Mouse (Mus musculus): ENCODE data around the gene Klhdc8a. TPM values are rescaled to one million over a fixed set of nuclear protein-coding genes. Genes with fewer than 3 reads are reported as not detected.

Gene Klhdc8a
- polyA plus RNA-seq, 1 experiment from 2014 or later: 0.19 TPM

DNA sequence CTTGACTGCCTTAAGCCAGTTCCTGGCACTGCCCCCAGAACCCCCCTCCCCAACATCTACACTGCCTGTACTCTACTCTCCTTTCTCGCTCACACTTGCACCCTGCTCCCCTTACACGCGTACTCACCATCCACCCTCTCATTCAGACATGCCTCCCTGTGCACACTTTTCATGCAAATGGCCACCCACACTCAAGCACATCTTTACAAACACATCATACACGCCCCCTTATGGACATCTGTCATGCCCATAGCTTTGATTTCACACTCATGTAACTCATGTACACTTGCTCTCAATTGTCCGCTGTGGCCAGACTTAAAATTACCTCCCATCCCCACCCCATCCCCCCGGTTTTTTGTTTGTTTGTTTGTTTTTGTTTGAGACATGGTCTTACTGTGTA is 9.5 kb downstream of the Klhdc8a start:
- no peak overlapping the region for H3K9ac ChIP-seq (ENCODE audit: low read length)
- H3K27ac ChIP-seq (ENCODE audit: low read depth): no peak overlapping the region
- no peaks in the 10 kb centered on the region for H3K36me3 ChIP-seq (ENCODE audit: control insufficient read depth, insufficient read depth, low read length)
- no peak overlapping the region for H3K4me2 ChIP-seq (ENCODE audit: low read length)
- ATAC-seq (replicated peaks; ENCODE audit: low FRiP score, low TSS enrichment, low read depth) (no peak), DNase-seq (ENCODE audit: low spot score) (no peak)
- H3K4me1 ChIP-seq (replicated peaks; ENCODE audit: control insufficient read depth, insufficient read depth, low read length): 0 out of 2 replicates have a peak, but pooled peaks cover 3% of the 10 kb centered on the region
- no peaks in the 10 kb centered on the region for H3K27me3 ChIP-seq (replicated peaks; ENCODE audit: control insufficient read depth, insufficient read depth, low read length)
- no peak overlapping the region for H3K4me3 ChIP-seq (ENCODE audit: low read depth, low read length)
- H3K9me3 ChIP-seq (ENCODE audit: control insufficient read depth, low read length): no peaks in the 10 kb centered on the region
- WGBS: 87% methylated on average over 6 of the region's 6 CpGs

DNA sequence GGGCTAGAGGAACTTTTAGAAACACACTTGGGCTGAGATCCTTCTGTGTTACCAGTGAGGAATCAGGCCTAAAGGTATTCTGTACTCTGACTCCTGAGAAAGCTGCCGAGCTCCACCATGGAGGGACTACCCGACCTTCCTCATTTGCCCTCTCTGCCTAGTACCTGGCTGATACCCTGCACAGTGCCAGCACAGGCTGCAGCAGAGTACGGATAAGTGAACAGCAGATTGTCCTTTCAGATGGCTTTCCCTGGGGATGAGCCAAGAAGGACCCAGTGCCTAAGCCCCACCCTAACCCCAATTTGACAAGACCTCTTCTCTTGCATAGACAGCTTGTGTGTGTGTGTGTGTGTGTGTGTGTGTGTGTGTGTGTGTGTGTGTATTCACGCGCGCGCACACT is 10.2 kb downstream of the Klhdc8a start:
- DNase-seq (ENCODE audit: low spot score) (no peak), ATAC-seq (replicated peaks; ENCODE audit: low FRiP score, low TSS enrichment, low read depth) (no peak)
- H3K27ac ChIP-seq (ENCODE audit: low read depth): no peak overlapping the region
- no peak overlapping the region for H3K9ac ChIP-seq (ENCODE audit: low read length)
- no peaks in the 10 kb centered on the region for H3K27me3 ChIP-seq (replicated peaks; ENCODE audit: control insufficient read depth, insufficient read depth, low read length)
- H3K36me3 ChIP-seq (ENCODE audit: control insufficient read depth, insufficient read depth, low read length): no peaks in the 10 kb centered on the region
- no peak overlapping the region for H3K4me3 ChIP-seq (ENCODE audit: low read depth, low read length)
- no peaks in the 10 kb centered on the region for H3K9me3 ChIP-seq (ENCODE audit: control insufficient read depth, low read length)
- 0 out of 2 replicates have a peak, but pooled peaks cover 3% of the 10 kb centered on the region for H3K4me1 ChIP-seq (replicated peaks; ENCODE audit: control insufficient read depth, insufficient read depth, low read length)
- no peak overlapping the region for H3K4me2 ChIP-seq (ENCODE audit: low read length)
- 75% methylated on average over 7 of the region's 7 CpGs for WGBS

DNA sequence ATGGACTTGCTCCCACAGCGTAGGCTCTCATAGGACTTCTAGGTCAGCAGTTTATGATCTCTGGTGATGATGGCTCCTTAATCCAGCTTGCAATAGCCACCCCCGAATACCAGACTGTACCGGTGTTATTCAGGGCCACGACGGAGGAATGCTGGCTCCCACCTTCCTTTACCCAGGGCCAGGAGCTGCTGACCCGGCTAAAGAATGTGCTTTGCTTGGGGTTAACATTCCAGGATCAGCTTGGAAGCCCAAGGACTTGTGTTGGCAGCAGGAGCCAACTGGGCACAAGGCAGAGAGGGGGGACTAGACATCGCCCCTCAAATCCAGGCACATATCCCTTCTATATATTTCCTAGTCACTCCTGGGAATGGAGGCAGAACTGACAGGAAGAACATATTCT is 12.3 kb downstream of the Klhdc8a start:
- WGBS: 53% methylated on average over 7 of the region's 7 CpGs
- DNase-seq (ENCODE audit: low spot score) (no peak), ATAC-seq (replicated peaks; ENCODE audit: low FRiP score, low TSS enrichment, low read depth) (no peak)
- H3K9me3 ChIP-seq (ENCODE audit: control insufficient read depth, low read length): no peaks in the 10 kb centered on the region
- no peak overlapping the region for H3K27ac ChIP-seq (ENCODE audit: low read depth)
- H3K4me2 ChIP-seq (ENCODE audit: low read length): no peak overlapping the region
- 0 out of 2 replicates have a peak, but pooled peaks cover 7% of the 10 kb centered on the region for H3K4me1 ChIP-seq (replicated peaks; ENCODE audit: control insufficient read depth, insufficient read depth, low read length)
- H3K9ac ChIP-seq (ENCODE audit: low read length): no peak overlapping the region
- H3K4me3 ChIP-seq (ENCODE audit: low read depth, low read length): no peak overlapping the region
- H3K36me3 ChIP-seq (ENCODE audit: control insufficient read depth, insufficient read depth, low read length): no peaks in the 10 kb centered on the region
- H3K27me3 ChIP-seq (replicated peaks; ENCODE audit: control insufficient read depth, insufficient read depth, low read length): 0 out of 2 replicates have a peak, but pooled peaks cover 13% of the 10 kb centered on the region

DNA sequence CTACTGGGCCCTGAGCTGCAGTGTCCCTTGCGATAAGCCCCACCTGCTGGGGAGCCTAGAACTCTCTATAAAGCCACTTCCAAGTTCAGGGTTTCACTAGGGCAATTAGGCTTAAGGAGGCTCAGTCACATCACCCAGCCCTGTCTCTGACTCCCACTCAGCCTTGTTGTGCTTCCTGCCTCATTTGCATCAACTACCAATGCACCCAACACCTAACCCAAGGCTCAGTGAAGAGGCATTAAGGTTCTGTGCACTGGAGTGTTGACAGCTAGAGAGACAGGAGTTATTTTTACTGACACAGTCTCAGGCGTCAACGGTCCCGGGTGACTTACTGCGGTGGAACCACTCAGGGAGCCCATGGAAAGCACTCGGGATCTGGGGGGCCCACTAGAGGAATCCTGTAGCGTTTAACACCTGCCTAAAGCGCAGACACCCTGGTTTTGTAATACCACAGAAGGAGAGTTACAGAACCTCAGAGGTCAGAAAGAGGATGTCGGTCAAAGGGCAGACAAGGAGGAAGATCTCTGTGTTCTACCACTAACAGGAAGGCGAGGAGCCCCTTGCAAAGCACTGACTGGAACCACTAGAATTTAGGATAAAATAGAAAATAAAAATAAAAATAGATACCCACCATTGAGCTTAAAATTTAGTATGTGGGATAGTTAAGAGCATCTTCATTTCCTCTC is 12.9 kb downstream of the Klhdc8a start:
- Histone ChIP-seq H3K4me1 (replicated peaks; ENCODE audit: control insufficient read depth, insufficient read depth, low read length) (0 out of 2 replicates have a peak, but pooled peaks cover 7% of the 10 kb centered on the region), H3K9me3 (ENCODE audit: control insufficient read depth, low read length) (no peaks in the 10 kb centered on the region), H3K36me3 (ENCODE audit: control insufficient read depth, insufficient read depth, low read length) (no peaks in the 10 kb centered on the region), H3K27me3 (replicated peaks; ENCODE audit: control insufficient read depth, insufficient read depth, low read length) (0 out of 2 replicates have a peak, but pooled peaks cover 13% of the 10 kb centered on the region), H3K27ac (ENCODE audit: low read depth) (no peak overlapping the region), H3K4me3 (ENCODE audit: low read depth, low read length) (no peak overlapping the region), H3K9ac (ENCODE audit: low read length) (no peak overlapping the region), H3K4me2 (ENCODE audit: low read length) (no peak overlapping the region)
- no peak for ATAC-seq (replicated peaks; ENCODE audit: low FRiP score, low TSS enrichment, low read depth)
- 57% methylated on average over 10 of the region's 10 CpGs for WGBS
- DNase-seq (ENCODE audit: low spot score): no peak

DNA sequence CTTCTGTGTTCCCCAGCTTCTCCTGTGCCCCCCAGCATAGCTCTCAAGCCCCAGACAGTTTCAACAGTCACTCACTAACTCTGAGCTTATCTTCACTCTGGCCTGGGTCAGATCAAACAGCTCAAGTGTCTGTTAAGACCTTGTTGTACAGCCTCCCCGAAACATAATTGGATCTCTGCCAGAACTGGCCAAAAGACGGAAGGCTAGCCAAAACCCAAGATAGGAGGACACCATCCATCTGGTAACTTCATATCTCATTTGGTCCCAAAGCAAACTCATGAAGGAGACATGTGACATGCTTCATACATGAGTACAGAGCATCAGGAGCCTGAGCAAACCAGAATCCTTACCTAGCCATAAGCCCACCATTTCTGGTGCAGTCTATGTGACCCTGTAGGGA is 13.6 kb downstream of the Klhdc8a start:
- ATAC-seq (replicated peaks; ENCODE audit: low FRiP score, low TSS enrichment, low read depth): no peak
- no peak overlapping the region for H3K4me3 ChIP-seq (ENCODE audit: low read depth, low read length)
- H3K9ac ChIP-seq (ENCODE audit: low read length): no peak overlapping the region
- no peaks in the 10 kb centered on the region for H3K36me3 ChIP-seq (ENCODE audit: control insufficient read depth, insufficient read depth, low read length)
- no peak overlapping the region for H3K4me2 ChIP-seq (ENCODE audit: low read length)
- 0 out of 2 replicates have a peak, but pooled peaks cover 7% of the 10 kb centered on the region for H3K4me1 ChIP-seq (replicated peaks; ENCODE audit: control insufficient read depth, insufficient read depth, low read length)
- peaks cover 17% of the 10 kb centered on the region for H3K27me3 ChIP-seq (replicated peaks; ENCODE audit: control insufficient read depth, insufficient read depth, low read length)
- WGBS: 42% methylated on average over 2 of the region's 2 CpGs
- no peak overlapping the region for H3K27ac ChIP-seq (ENCODE audit: low read depth)
- no peak for DNase-seq (ENCODE audit: low spot score)
- no peaks in the 10 kb centered on the region for H3K9me3 ChIP-seq (ENCODE audit: control insufficient read depth, low read length)

DNA sequence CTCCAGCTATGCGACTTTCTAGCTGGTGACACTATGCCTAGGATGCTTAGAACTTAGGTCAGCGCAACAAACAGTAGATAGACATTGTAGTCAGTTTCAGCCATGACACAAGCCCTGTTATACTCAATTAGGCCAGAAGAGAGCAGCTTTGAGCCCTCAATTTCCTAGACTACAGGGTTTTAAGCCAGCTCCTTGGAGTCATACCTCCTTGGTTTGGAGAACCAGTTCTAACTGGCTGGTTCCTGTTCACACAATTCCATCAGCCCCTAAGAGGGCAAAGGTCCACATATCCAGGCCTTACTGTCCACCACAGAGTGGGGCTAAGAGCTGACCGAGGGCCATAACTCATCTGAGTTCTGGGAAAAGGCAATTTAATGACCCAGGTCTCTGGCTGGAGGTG is 14.3 kb downstream of the Klhdc8a start:
- peak; percentile 72 for DNase-seq (ENCODE audit: low spot score)
- ATAC-seq (replicated peaks; ENCODE audit: low FRiP score, low TSS enrichment, low read depth): no peak
- Histone ChIP-seq H3K4me2 (ENCODE audit: low read length) (no peak overlapping the region), H3K36me3 (ENCODE audit: control insufficient read depth, insufficient read depth, low read length) (no peaks in the 10 kb centered on the region), H3K9ac (ENCODE audit: low read length) (no peak overlapping the region), H3K4me1 (replicated peaks; ENCODE audit: control insufficient read depth, insufficient read depth, low read length) (peaks cover 12% of the 10 kb centered on the region; the same call in 1 of the 2 replicates), H3K9me3 (ENCODE audit: control insufficient read depth, low read length) (no peaks in the 10 kb centered on the region), H3K27ac (ENCODE audit: low read depth) (no peak overlapping the region), H3K27me3 (replicated peaks; ENCODE audit: control insufficient read depth, insufficient read depth, low read length) (peaks cover 20% of the 10 kb centered on the region), H3K4me3 (ENCODE audit: low read depth, low read length) (no peak overlapping the region)
- 56% methylated on average over 3 of the region's 3 CpGs for WGBS

DNA sequence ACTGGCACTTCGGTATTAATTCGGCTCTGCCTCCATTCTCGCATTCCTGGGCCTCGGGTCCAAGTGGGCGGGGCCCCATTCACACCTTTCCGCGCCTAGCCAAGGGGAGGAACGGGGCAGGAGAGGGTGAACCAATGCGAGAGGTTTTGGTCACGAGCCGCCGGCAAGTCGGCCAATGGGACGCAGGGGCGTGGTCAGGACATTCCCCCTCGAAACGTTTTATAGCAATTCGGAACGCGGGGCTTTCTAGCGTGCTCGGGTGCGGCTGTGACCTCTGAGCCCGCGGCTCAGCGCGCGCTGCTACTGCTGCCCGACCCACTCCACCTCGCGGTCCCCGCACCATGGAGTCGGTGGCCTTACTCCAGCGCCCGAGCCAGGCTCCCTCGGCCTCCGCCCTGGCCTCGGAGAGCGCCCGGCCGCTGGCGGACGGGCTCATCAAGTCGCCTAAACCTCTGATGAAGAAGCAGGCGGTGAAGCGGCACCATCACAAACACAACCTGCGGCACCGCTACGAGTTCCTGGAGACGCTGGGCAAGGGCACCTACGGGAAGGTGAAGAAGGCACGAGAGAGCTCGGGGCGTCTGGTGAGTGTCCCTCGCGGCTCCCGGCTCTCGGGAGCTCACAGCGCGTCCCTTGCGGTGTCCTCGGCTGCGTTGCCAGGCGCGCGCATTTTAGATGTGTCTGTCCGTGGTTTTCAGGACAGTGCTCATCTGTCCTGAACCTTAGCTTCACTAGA is 17.6 kb downstream of the Klhdc8a start, which contains the start of gene Nuak2:
Nuak2 (plus strand) TSS at position 238 of the 736 bp plus-strand sequence.
- Histone ChIP-seq H3K4me3 (ENCODE audit: low read depth, low read length) (peak within 1 kb of the TSS; percentile 51), H3K9ac (ENCODE audit: low read length) (peak within 1 kb of the TSS; percentile 40), H3K27me3 (replicated peaks; ENCODE audit: control insufficient read depth, insufficient read depth, low read length) (peaks cover 20% of the 10 kb centered on the region), H3K4me1 (replicated peaks; ENCODE audit: control insufficient read depth, insufficient read depth, low read length) (peaks cover 16% of the 10 kb centered on the region), H3K27ac (ENCODE audit: low read depth) (no peak within 1 kb of the TSS), H3K4me2 (ENCODE audit: low read length) (peak within 1 kb of the TSS; percentile 88), H3K36me3 (ENCODE audit: control insufficient read depth, insufficient read depth, low read length) (no peaks in the 10 kb centered on the region), H3K9me3 (ENCODE audit: control insufficient read depth, low read length) (no peaks in the 10 kb centered on the region)
- 1% methylated on average over 67 of the region's 67 CpGs for WGBS
- ATAC-seq (replicated peaks; ENCODE audit: low FRiP score, low TSS enrichment, low read depth) (peak; percentile 88), DNase-seq (ENCODE audit: low spot score) (peak; percentile 86)

DNA sequence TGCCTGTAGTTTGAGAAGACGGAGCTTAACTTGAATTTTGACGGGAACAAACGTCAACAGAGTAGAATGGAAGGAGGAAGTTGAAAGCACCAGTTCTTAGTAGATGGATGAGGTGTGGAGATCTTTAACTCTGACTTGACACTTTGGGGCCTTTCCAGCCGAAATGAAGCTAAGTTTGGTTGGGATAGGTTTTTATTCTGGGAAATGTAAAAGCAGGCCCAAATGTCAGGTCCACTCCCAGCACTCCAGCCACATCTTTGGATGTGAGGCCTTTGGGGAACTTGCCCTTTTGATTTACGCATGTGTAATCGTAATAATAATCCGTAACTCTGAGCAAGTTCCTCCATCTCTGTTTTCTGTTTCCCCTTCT is 18.2 kb downstream of the Klhdc8a start:
- Histone ChIP-seq H3K9me3 (ENCODE audit: control insufficient read depth, low read length) (no peaks in the 10 kb centered on the region), H3K4me1 (replicated peaks; ENCODE audit: control insufficient read depth, insufficient read depth, low read length) (peaks cover 16% of the 10 kb centered on the region), H3K4me2 (ENCODE audit: low read length) (peak overlapping the region; percentile 88), H3K9ac (ENCODE audit: low read length) (no peak overlapping the region), H3K27ac (ENCODE audit: low read depth) (no peak overlapping the region), H3K4me3 (ENCODE audit: low read depth, low read length) (peak overlapping the region; percentile 51), H3K27me3 (replicated peaks; ENCODE audit: control insufficient read depth, insufficient read depth, low read length) (peaks cover 20% of the 10 kb centered on the region), H3K36me3 (ENCODE audit: control insufficient read depth, insufficient read depth, low read length) (no peaks in the 10 kb centered on the region)
- WGBS: 36% methylated on average over 7 of the region's 7 CpGs
- no peak for ATAC-seq (replicated peaks; ENCODE audit: low FRiP score, low TSS enrichment, low read depth)
- DNase-seq (ENCODE audit: low spot score): no peak
